Mouse (Mus musculus) erythroblast, embryonic 14.5 days (primary cell): ENCODE measurements around the gene Gnai2.

Experiments used
- GATA1 ChIP-seq: IDR thresholded peaks from 2 replicates; pipeline ENCODE4 v1.6.1; 2012; ENCODE audit warnings: low read length, inconsistent platforms, mixed read lengths
- TAL1 ChIP-seq: IDR thresholded peaks from 3 replicates; pipeline ENCODE4 v1.6.1; 2012; ENCODE audit warnings: low read length, inconsistent platforms, mixed read lengths

- TF ChIP-seq GATA1 (no peak), TAL1 (no peak)
Measured at GRCm38 (mm10) chr9:107650225-107650624, 15.1 kb upstream of the Gnai2 start.
